Mouse (Mus musculus): ENCODE measurements around the gene Gm128. TPM values are rescaled to one million over a fixed set of nuclear protein-coding genes. Genes with fewer than 3 reads are reported as not detected.
"Not testable (repeated sequence)": the region's sequence is repeated elsewhere in the genome, so short reads cannot be mapped to it uniquely, and the experiment has no call there.

Gene Gm128
- polyA plus RNA-seq, 1 experiment from 2014 or later: 0.13 TPM

GRCm38 (mm10) chr3:95228894-95229780 lies 12.3 kb downstream of the Gm128 start:
- WGBS: under 1% methylated on average over 41 of the region's 43 CpGs
- Histone ChIP-seq H3K9me3 (replicated peaks) (no peaks in the 10 kb centered on the region), H3K4me3 (replicated peaks) (peak overlapping the region; percentile 80), H3K9ac (replicated peaks) (peak overlapping the region; percentile 83), H3K27me3 (replicated peaks) (no peaks in the 10 kb centered on the region), H3K27ac (replicated peaks) (peak overlapping the region; percentile 99), H3K4me1 (peaks cover 64% of the 10 kb centered on the region), H3K36me3 (peaks cover 38% of the 10 kb centered on the region), H3K4me2 (peak overlapping the region; percentile 86)
- peak; percentile 18; the same call in 1 of the 2 replicates for ATAC-seq (ENCODE audit: low FRiP score)

GRCm38 (mm10) chr3:95228148-95228893 lies 13.1 kb downstream of the Gm128 start, which contains the start of gene Cdc42se1:
Gene Cdc42se1, plus strand, starts transcription at chr3:95228732.
- Histone ChIP-seq H3K4me3 (replicated peaks) (peak within 1 kb of the TSS; percentile 80), H3K27me3 (replicated peaks) (no peaks in the 10 kb centered on the region), H3K9me3 (replicated peaks) (no peaks in the 10 kb centered on the region), H3K4me2 (peak within 1 kb of the TSS; percentile 86), H3K27ac (replicated peaks) (peak within 1 kb of the TSS; percentile 99), H3K36me3 (peaks cover 37% of the 10 kb centered on the region), H3K4me1 (peaks cover 67% of the 10 kb centered on the region), H3K9ac (replicated peaks) (peak within 1 kb of the TSS; percentile 83)
- ATAC-seq (ENCODE audit: low FRiP score): peak; percentile 93
- under 1% methylated on average over 62 of the region's 64 CpGs for WGBS

- peak overlapping the region; percentile 83 for H3K9ac ChIP-seq (replicated peaks)
- peak overlapping the region; percentile 80 for H3K4me3 ChIP-seq (replicated peaks)
- H3K27me3 ChIP-seq (replicated peaks): no peaks in the 10 kb centered on the region
- peaks cover 36% of the 10 kb centered on the region for H3K36me3 ChIP-seq
- ATAC-seq (ENCODE audit: low FRiP score): no peak
- peak overlapping the region; percentile 99 for H3K27ac ChIP-seq (replicated peaks)
- H3K4me1 ChIP-seq: peaks cover 70% of the 10 kb centered on the region
- WGBS: 3% methylated on average over 1 of the region's 1 CpGs
- peak overlapping the region; percentile 86 for H3K4me2 ChIP-seq
- no peaks in the 10 kb centered on the region for H3K9me3 ChIP-seq (replicated peaks)
Observed at GRCm38 (mm10) chr3:95227214-95227613, 14.2 kb downstream of the Gm128 start.

- WGBS: 35% methylated on average over 6 of the region's 6 CpGs
- Histone ChIP-seq H3K9ac (replicated peaks) (no peak overlapping the region), H3K4me1 (peaks cover 45% of the 10 kb centered on the region), H3K4me2 (peak overlapping the region; percentile 86), H3K4me3 (replicated peaks) (no peak overlapping the region), H3K36me3 (peaks cover 51% of the 10 kb centered on the region), H3K27me3 (replicated peaks) (no peaks in the 10 kb centered on the region), H3K27ac (replicated peaks) (no peak overlapping the region), H3K9me3 (replicated peaks) (no peaks in the 10 kb centered on the region)
- no peak for ATAC-seq (ENCODE audit: low FRiP score)
Observed at GRCm38 (mm10) chr3:95224295-95224694, 17.1 kb downstream of the Gm128 start.

DNA sequence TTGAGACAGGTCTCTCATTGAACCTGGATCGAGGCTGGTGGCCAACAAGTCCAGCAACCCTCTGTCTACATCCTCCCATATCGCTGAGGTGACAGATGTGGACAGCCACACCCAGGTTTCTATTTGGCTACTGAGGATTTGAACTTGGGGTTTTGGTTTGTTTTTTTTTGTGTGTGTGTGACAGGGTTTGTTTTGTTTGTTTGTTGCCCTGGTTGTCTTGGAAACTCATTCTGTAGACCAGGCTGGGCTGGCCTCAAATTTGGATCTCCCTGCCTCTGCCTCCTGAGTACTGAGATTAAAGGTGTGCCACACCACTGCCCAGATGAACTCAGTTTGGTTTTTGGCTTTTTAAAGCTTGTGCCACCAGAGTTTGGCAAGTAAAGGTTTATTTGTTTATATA lies 18.4 kb downstream of the Gm128 start:
- H3K36me3 ChIP-seq: peaks cover 59% of the 10 kb centered on the region
- H3K9ac ChIP-seq (replicated peaks): no peak overlapping the region
- no peaks in the 10 kb centered on the region for H3K9me3 ChIP-seq (replicated peaks)
- no peak overlapping the region for H3K4me2 ChIP-seq
- 95% methylated on average over 2 of the region's 2 CpGs for WGBS
- H3K27ac ChIP-seq (replicated peaks): no peak overlapping the region
- ATAC-seq (ENCODE audit: low FRiP score): no peak
- peaks cover 51% of the 10 kb centered on the region for H3K4me1 ChIP-seq
- H3K4me3 ChIP-seq (replicated peaks): no peak overlapping the region
- no peaks in the 10 kb centered on the region for H3K27me3 ChIP-seq (replicated peaks)

DNA sequence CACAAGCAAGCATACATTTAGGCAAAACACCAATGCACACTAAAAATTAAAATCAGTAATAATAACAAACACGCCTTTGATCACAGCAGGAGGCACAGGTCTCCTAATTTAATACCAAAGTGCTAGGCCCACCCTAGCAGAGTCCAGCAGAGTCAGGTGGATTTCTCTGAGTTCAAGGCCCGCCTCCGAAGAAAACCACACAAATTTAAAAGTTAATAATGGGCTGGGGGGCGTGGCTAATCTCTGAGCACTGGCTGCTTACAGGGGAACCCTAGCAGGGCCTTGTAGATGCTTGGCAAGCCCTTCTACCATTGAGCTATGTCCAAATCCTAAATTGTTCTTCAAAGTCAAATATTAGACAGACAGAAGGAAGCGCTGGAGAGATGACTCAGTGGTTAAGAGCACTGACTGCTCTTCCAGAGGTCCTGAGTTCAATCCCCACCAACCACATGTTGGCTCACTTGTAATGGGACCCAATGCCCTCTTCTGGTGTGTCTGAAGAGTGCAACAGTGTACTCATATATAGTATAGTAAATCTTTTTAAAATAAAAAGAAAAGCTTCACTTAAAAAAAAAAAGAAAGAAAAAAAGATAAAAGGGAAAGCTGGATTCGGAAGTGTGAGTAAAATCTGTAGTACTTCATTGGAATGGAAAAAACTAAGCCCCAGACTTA lies 22.8 kb downstream of the Gm128 start:
- Histone ChIP-seq H3K36me3 (peaks cover 49% of the 10 kb centered on the region), H3K27ac (replicated peaks) (peak overlapping the region; percentile 93; the same call in 1 of the 2 replicates), H3K4me1 (peaks cover 31% of the 10 kb centered on the region), H3K9me3 (replicated peaks) (no peaks in the 10 kb centered on the region), H3K4me2 (peak overlapping the region; percentile 61), H3K27me3 (replicated peaks) (no peaks in the 10 kb centered on the region), H3K4me3 (replicated peaks) (peak overlapping the region; percentile 61), H3K9ac (replicated peaks) (no peak overlapping the region)
- 79% methylated on average over 6 of the region's 6 CpGs for WGBS
- no peak for ATAC-seq (ENCODE audit: low FRiP score)

- peaks cover 22% of the 10 kb centered on the region for H3K4me1 ChIP-seq
- 1% methylated on average over 55 of the region's 56 CpGs for WGBS
- no peaks in the 10 kb centered on the region for H3K27me3 ChIP-seq (replicated peaks)
- ATAC-seq (ENCODE audit: low FRiP score): peak; percentile 88
- peak within 1 kb of the TSS; percentile 71 for H3K9ac ChIP-seq (replicated peaks)
- H3K27ac ChIP-seq (replicated peaks): peak within 1 kb of the TSS; percentile 93
- peak within 1 kb of the TSS; percentile 61 for H3K4me3 ChIP-seq (replicated peaks)
- no peaks in the 10 kb centered on the region for H3K9me3 ChIP-seq (replicated peaks)
- peak within 1 kb of the TSS; percentile 61 for H3K4me2 ChIP-seq
- H3K36me3 ChIP-seq: peaks cover 38% of the 10 kb centered on the region
Observed at GRCm38 (mm10) chr3:95217255-95218134, 23.9 kb downstream of the Gm128 start, which contains the start of gene Gabpb2. Gene Gabpb2, minus strand, starts transcription at chr3:95217916.

- WGBS: 23% methylated on average over 4 of the region's 4 CpGs
- H3K27me3 ChIP-seq (replicated peaks): no peaks in the 10 kb centered on the region
- peak overlapping the region; percentile 61 for H3K4me3 ChIP-seq (replicated peaks)
- H3K9me3 ChIP-seq (replicated peaks): no peaks in the 10 kb centered on the region
- peaks cover 36% of the 10 kb centered on the region for H3K36me3 ChIP-seq
- H3K9ac ChIP-seq (replicated peaks): peak overlapping the region; percentile 71; the same call in 1 of the 2 replicates
- ATAC-seq (ENCODE audit: low FRiP score): peak; percentile 23
- peak overlapping the region; percentile 93 for H3K27ac ChIP-seq (replicated peaks)
- H3K4me2 ChIP-seq: peak overlapping the region; percentile 61
- H3K4me1 ChIP-seq: peaks cover 22% of the 10 kb centered on the region
Observed at GRCm38 (mm10) chr3:95216655-95217254, 24.6 kb downstream of the Gm128 start.

- Histone ChIP-seq H3K4me3 (replicated peaks) (no peak overlapping the region), H3K27ac (replicated peaks) (no peak overlapping the region), H3K27me3 (replicated peaks) (no peaks in the 10 kb centered on the region), H3K4me1 (peaks cover 16% of the 10 kb centered on the region), H3K9ac (replicated peaks) (no peak overlapping the region), H3K4me2 (no peak overlapping the region), H3K9me3 (replicated peaks) (no peaks in the 10 kb centered on the region), H3K36me3 (peaks cover 11% of the 10 kb centered on the region)
- ATAC-seq (ENCODE audit: low FRiP score): no peak
- 100% methylated on average over 1 of the region's 1 CpGs for WGBS
Observed at GRCm38 (mm10) chr3:95213609-95213975, 27.8 kb downstream of the Gm128 start.

GRCm38 (mm10) chr3:95212889-95213608 lies 28.3 kb downstream of the Gm128 start:
- H3K4me3 ChIP-seq (replicated peaks); H3K9me3 ChIP-seq (replicated peaks); H3K27me3 ChIP-seq (replicated peaks); H3K4me2 ChIP-seq; ATAC-seq (ENCODE audit: low FRiP score); H3K9ac ChIP-seq (replicated peaks); H3K27ac ChIP-seq (replicated peaks): not testable (repeated sequence)
- peaks cover 11% of the 10 kb centered on the region for H3K4me1 ChIP-seq
- 97% methylated on average over 9 of the region's 10 CpGs for WGBS
- peaks cover 10% of the 10 kb centered on the region for H3K36me3 ChIP-seq

Measured in neural tube, embryonic 15.5 days (tissue).